Mouse (Mus musculus) limb, embryonic 13.5 days (tissue): ENCODE data around the gene Gm42742. TPM values are rescaled to one million over a fixed set of nuclear protein-coding genes. Genes with fewer than 3 reads are reported as not detected.

Source experiments
- microRNA-seq: library from miRNA; unstranded; fragments of <30 nt; microRNA quantifications from one replicate; pipeline ENCODE4, GENCODE M21; 2016
- polyA plus RNA-seq: library from polyadenylated mRNA; unstranded; fragments of >200 nt; fragmentation: Nextera tagmentation; extraction: Ambion mirVana; gene quantifications from 2 replicates; pipeline ENCODE4 v1.2.1, GENCODE M21; 2015

Gene Gm42742
- polyA plus RNA-seq, 1 experiment from 2014 or later, result 64.8 TPM

Small RNAs within 50 kb of the gene (microRNA-seq; reads per million reads assigned to microRNA genes)
- gene Gm44343, result not detected

Other genes starting within 250 kb of the Gm42742 start
- 114 and 121 TPM in 2 replicates for gene Ypel3, start 244.1 kb downstream of the Gm42742 start, polyA plus RNA-seq
- gene Tbx6, start 239.6 kb downstream of the Gm42742 start, polyA plus RNA-seq, result 0.53 and 0.64 TPM in 2 replicates
- gene Ppp4c, start 228.6 kb downstream of the Gm42742 start, polyA plus RNA-seq, result 287 and 322 TPM in 2 replicates
- 0.18 and 0.52 TPM in 2 replicates for gene Fam57b, start 223.4 kb downstream of the Gm42742 start, polyA plus RNA-seq
- gene 4930451I11Rik, start 189.5 kb downstream of the Gm42742 start, polyA plus RNA-seq, result not detected in 2 replicates
- 1.5 and 1.9 TPM in 2 replicates for gene Doc2a, start 173.7 kb downstream of the Gm42742 start, polyA plus RNA-seq
- gene Hirip3, start 159.1 kb downstream of the Gm42742 start, polyA plus RNA-seq, result 39.8 and 48.3 TPM in 2 replicates
- 96.8 and 108 TPM in 2 replicates for gene Ino80e, start 158.7 kb downstream of the Gm42742 start, polyA plus RNA-seq
- 54.4 and 57.2 TPM in 2 replicates for gene Taok2, start 136.4 kb downstream of the Gm42742 start, polyA plus RNA-seq
- gene Tmem219, start 98.2 kb downstream of the Gm42742 start, polyA plus RNA-seq, result 24.5 and 27.0 TPM in 2 replicates
- 16.9 and 17.2 TPM in 2 replicates for gene Kctd13, start 92.2 kb downstream of the Gm42742 start, polyA plus RNA-seq
- 0.20 TPM in 1 of 2 replicates, not detected in the other for gene Asphd1, start 71.5 kb downstream of the Gm42742 start, polyA plus RNA-seq
- gene Sez6l2, start 70.5 kb downstream of the Gm42742 start, polyA plus RNA-seq, result 0.33 and 0.66 TPM in 2 replicates
- 97.1 and 105 TPM in 2 replicates for gene Cdipt, start 45.2 kb downstream of the Gm42742 start, polyA plus RNA-seq
- gene Cdiptos, start 45.0 kb downstream of the Gm42742 start, polyA plus RNA-seq, result 0.65 and 1.9 TPM in 2 replicates
- gene Mvp, start 6.5 kb downstream of the Gm42742 start, polyA plus RNA-seq, result 5.5 and 5.6 TPM in 2 replicates
- 0.31 TPM in 1 of 2 replicates, not detected in the other for gene Pagr1b, start 4.6 kb downstream of the Gm42742 start, polyA plus RNA-seq
- gene Pagr1a, start 3.7 kb downstream of the Gm42742 start, polyA plus RNA-seq, result 48.2 and 70.2 TPM in 2 replicates
- 6.9 and 10.4 TPM in 2 replicates for gene Prrt2, start 114 bp upstream of the Gm42742 start, polyA plus RNA-seq
- gene Maz, start 5.9 kb upstream of the Gm42742 start, polyA plus RNA-seq, result 61.9 and 64.6 TPM in 2 replicates
- gene Kif22, start 21.4 kb upstream of the Gm42742 start, polyA plus RNA-seq, result 113 and 118 TPM in 2 replicates
- not detected in 2 replicates for gene Zg16, start 66.2 kb upstream of the Gm42742 start, polyA plus RNA-seq
- gene AI467606, start 70.3 kb upstream of the Gm42742 start, polyA plus RNA-seq, result 2.6 and 2.7 TPM in 2 replicates
- 3.1 and 3.4 TPM in 2 replicates for gene Qprt, start 101.1 kb upstream of the Gm42742 start, polyA plus RNA-seq
- 0.25 and 0.34 TPM in 2 replicates for gene Spn, start 116.7 kb upstream of the Gm42742 start, polyA plus RNA-seq
- 72.2 and 72.4 TPM in 2 replicates for gene Cd2bp2, start 175.0 kb upstream of the Gm42742 start, polyA plus RNA-seq
- gene Tbc1d10b, start 187.4 kb upstream of the Gm42742 start, polyA plus RNA-seq, result 31.7 and 34.8 TPM in 2 replicates
- 350 and 353 TPM in 2 replicates for gene Mylpf, start 187.8 kb upstream of the Gm42742 start, polyA plus RNA-seq
- 51.8 and 52.1 TPM in 2 replicates for gene Zfp553, start 212.0 kb upstream of the Gm42742 start, polyA plus RNA-seq
- 23.5 and 27.9 TPM in 2 replicates for gene Sept1, start 212.0 kb upstream of the Gm42742 start, polyA plus RNA-seq
- gene Zfp771, start 223.2 kb upstream of the Gm42742 start, polyA plus RNA-seq, result 75.1 and 82.7 TPM in 2 replicates
- gene Dctpp1, start 239.6 kb upstream of the Gm42742 start, polyA plus RNA-seq, result 172 and 176 TPM in 2 replicates